Mouse (Mus musculus): ENCODE results near the gene Elmod1.

- TF ChIP-seq CTCF (IDR thresholded peaks at IDR 0.05; ENCODE audit: control insufficient read depth, insufficient read depth, low read length) (no peak), POLR2A (IDR thresholded peaks at IDR 0.05; ENCODE audit: borderline replicate concordance, control insufficient read depth, low read depth, low read length) (no peak)
Observed at GRCm38 (mm10) chr9:53938555-53938954, 36.5 kb downstream of the Elmod1 start.
